Mouse (Mus musculus) thymus, postnatal 36 days (tissue): ENCODE data around the gene Tsc2.

Experiments used
- DNase-seq, 2 experiments: peaks; one replicate each; pipeline ENCODE4 v3.0.0; 2022; ENCODE audit warnings: mixed read lengths in 2 of 2

The Tsc2 gene

DNA sequence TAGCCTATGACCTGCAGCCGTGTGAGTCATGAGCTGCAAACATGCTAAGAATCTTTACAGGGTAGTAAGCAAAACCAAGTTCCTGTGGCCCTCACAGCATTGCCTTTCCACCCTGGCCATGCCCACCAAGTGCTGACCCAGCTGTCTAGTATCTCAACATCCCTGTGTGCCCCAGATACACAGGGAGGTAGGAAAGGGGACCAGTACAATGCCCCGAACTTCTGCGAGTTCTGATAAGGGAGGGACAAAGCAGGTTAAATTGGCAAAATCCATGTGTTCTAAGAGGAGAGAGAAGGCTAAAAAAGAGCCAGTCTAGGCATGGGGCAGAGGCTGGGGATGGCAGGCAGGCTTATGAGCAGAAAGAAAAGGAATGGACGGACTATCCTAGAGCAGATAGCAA lies 24.1 kb downstream of the Tsc2 start:
- no peak for DNase-seq

DNA sequence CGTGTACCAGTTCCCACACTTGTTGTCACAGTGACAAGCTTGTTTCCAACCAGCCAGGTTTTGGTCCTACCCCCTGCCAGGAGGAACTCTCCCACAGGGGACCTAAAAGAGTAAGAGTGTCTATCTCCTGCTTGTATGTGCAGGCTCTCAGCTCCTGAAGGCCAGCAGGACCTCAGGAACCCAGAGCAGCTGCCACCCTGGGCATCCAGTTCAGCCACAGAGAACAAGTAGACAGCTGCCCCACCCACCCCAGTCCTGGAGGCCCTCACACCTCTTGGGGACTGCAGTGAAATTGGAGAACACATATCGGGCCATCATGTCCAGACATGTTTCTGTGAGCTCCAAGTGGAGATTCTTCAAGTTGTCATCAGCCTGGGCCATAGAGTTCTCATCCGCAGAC lies 27.9 kb downstream of the Tsc2 start:
- no peak for DNase-seq

DNA sequence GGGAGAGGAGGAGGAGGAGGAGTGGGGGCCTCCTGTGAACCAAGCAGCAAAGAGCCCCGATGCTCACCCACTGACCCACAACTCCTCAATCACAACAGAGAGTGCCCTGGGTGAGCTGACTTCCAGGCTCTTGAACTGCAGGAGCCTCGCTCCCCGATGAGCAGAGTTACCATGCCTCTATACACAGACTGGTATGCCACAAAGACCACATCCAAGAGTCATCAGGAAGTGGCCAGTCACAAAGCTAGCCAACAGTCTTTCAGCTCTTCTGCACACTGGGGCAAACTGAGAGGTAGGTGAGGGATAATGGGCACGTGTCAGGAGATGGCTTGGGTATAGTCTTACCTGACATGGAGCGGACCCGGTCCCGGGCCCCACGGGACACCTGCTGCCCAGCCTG lies 28.5 kb downstream of the Tsc2 start:
- DNase-seq, result no peak

DNA sequence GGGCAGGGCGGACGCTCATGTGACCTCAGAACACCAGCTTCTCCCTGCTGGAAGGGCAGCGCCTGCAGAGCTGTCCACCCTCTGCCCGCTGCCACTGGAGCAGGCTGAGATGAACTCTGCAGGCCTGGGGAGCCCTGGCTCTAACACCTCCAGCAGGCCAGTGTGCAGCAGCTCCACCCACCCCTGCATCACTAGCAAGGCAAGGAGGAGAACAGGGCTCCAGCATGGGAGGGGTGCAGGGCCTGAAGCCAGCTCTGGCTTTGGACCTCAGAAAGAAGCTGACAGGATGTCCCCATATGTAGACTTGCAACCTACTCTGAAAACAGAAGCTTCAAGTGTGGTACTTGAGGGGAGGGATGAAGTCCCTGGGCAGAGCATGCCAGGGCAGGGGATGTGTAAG lies 31.9 kb downstream of the Tsc2 start:
- DNase-seq, result no peak

DNA sequence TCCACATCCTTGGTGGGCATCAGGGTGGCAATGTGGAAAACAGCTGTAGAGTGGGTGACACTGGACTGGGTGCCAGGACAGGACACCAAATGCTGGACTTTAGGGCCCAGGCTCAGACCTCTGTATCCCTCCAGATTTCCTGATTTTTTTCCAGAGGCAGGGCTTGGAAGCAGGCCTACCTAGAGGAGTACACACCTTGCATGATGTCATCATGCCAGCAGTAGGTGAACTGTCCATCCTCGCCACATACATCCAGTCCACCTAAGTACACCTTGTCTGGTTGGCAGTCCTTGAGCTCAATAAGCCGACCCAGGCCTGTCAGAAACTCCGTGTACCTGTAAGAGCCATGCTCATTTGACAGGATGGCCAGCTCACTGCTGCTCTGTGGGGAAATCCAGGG lies 34.4 kb downstream of the Tsc2 start:
- DNase-seq, result no peak

DNA sequence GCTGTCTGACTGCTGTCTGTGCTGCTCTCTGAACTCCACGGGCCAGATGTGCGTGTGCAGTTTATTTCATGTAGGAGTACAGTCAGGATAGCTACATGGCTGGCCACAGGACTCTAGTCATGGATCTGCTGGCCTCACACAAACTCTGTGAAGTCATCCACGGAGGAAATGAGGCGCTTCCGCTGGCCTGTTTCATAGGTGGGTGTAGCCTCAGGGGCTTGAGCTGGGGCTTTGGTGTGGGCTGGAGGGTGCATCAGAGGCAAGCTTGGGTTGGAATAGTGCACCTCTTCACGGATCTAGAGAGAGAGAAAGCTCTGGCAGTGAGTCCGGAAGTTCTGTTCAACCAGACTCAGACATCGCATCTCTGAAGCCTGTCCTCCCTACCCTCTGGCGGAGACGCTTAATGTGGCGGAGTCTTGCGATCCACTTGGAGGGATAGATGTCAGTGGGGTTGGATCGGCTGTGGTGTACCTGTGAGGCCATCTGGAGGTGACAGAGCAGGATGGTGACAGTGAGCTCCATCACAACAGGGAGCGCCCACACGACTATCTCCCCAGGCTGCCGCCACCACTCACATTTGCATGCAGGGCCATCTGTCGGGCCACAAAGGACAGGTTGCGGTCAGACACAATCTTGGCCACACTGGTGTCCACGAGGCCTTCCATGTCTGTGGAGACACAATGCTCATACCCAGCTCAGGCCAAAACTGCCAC lies 35.8 kb downstream of the Tsc2 start:
- no peak for DNase-seq

DNA sequence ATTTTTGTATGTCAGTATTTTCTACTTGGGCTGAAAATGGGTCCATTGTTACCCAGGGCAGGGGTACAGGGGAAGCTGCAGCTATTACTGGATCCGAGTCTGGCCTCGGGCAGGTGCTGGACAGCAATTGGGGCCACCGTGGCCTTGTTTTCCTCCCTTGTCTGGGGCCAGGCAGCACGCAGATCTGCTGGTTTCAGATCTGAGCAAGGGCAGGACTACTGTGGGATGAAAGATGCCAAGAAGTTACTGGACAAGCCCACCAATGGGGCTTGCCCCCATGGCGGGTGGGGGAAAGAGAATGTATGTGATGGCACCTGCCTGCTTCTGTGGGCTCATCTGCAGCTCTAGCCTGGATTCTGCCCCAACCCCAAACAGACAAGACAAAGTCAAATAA lies 36.4 kb downstream of the Tsc2 start:
- DNase-seq, result no peak

DNA sequence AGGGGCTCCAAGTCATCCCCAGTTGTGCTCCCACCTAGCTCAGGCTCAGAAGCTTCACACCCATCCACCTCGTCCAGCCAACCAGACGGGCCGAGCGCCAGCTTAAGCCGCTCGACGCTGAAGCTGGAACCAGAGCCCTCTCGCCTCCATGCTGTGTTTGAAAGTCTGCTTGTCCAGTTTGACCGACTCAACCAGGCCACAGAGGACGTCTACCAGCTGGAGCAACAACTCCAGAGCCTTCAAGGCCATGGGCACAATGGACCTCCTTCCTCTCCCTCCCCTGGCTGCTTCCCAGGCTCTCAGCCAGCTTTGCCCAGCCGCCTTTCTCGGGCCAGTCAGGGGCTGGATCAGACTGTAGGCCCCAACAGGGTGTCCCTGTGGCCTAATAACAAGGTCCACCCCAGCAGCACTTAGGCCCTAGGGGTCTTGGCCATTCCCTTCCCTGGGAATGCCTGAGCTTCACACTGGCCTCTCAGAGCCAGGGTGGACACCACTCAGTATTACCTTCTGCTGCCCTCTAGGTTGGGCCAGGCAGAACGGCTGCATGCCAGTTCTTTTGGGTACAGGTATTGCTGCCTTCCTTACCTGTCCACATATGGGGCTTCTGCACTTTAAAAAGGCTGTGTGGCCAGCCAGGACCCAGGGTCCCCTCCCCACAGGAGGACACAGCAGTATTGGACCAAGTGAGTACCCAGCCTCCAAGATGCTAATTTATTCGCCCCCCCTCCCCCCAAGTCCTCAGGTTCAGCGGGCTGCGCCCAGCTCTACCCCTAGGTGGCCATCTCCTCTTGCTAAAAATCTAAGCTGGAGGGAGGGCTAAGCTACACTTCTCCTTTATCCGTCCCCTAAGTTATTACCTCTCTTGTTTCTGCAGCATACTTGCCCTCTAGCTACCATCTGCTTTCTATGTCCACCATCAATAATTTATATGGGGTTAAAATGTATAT lies 37.0 kb downstream of the Tsc2 start:
- DNase-seq, result no peak

DNA sequence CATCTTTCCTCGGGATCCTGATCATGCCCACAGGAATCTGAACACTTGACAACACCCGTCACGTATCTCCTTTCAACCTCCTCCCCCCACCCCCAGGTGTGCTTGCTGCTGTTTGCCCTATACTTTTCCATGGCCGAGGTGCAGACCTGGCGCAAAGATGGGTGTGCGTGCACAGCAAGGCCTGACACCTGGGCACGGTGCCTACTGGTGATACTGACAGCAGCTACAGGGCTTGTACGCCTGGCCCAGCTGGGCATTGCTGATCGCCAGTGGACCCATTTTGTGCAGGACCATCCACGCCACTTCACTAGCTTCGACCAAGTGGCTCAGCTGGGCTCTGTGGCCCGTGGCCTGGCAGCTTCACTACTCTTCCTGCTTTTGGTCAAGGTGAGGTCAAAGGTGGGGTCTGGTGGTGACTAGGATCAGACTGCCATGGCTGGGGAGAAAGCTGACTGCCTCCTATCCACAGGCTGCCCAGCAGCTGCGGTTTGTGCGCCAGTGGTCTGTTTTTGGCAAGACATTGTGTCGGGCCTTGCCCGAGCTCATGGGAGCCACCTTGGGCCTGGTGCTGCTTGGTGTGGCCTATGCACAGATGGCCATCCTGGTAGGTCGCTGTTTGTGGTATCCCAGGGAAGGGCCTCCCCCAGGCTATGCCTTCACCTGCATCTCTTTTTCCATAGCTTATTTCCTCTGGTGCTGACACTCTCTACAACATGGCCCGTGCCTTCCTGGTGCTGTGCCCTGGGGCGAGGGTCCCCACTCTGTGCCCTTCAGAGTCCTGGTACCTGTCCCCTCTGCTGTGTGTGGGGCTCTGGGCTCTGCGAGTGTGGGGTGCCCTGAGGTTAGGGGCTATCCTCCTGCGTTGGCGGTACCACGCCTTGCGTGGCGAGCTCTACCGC lies 38.2 kb downstream of the Tsc2 start:
- DNase-seq, result no peak

DNA sequence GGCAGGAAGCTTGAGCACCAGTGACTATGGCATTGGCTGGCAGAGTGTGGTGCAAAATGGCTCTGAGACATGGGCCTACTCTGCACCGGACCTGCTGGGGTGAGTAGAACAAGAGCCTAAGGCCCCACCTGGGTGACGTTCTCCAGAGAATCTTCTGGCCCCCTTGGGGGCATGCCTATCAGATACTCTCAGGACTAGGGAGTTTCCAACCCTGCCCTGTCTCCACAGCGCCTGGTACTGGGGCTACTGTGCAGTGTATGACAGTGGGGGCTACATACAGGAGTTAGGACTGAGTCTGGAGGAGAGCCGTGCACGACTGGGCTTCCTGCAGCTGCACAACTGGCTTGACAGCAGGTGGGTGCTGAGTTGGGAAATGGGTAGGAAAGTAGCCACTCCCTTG lies 39.2 kb downstream of the Tsc2 start:
- DNase-seq, result no peak

DNA sequence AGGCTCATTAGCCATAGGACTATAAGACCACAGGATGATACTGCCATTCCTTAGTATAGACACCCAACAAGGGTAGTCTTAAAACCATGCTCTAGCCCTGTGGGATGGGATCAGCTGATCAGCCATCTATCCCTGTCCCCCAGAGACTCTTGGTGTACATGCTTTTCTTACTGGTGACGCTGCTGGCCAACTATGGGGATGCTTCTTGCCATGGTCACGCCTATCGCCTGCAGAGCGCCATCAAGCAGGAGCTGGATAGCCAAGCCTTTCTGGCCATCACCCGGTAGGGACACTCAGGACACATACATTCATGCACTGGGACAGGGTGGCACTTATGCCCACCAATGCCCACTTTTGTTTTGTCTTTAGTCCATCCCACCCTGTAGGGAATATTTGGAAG lies 40.7 kb downstream of the Tsc2 start:
- DNase-seq, result no peak

DNA sequence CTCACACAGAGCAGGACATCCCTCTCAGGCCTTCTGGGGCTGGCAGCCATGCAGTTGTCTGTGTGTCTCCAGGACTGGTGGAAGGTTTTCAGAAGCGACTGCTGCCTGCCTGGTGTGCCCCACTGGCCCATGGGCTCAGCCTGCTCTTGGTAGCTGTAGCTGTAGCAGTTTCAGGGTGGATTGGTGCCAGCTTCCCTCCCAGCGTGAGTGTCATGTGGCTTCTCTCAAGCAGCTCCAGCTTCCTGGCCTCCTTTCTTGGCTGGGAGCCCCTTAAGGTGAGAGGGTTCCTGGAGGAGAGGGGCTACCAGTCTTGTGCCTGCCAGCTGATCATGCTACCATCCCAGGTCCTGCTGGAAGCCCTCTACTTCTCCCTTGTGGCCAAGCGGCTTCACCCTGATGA lies 41.5 kb downstream of the Tsc2 start:
- no peak for DNase-seq

DNA sequence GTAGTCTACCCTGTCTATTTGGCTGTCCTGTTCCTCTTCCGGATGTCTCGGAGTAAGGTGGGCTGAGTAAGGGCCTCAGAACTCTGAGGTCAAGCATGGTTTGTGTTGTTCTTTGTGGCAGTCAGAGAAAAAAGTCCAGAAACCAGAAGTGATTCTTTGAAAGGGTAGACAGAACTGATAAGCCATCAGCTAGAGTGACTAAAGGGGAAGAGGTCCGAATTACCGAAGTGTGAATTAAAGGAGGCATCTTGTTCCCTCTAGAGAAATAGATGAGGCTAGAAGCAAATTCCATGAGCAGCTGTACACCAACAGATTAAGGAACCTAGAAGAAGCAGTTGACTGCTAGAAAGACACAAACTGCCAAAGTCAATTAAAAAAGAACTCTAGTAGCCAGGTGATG lies 45.9 kb downstream of the Tsc2 start:
- DNase-seq, result no peak

DNA sequence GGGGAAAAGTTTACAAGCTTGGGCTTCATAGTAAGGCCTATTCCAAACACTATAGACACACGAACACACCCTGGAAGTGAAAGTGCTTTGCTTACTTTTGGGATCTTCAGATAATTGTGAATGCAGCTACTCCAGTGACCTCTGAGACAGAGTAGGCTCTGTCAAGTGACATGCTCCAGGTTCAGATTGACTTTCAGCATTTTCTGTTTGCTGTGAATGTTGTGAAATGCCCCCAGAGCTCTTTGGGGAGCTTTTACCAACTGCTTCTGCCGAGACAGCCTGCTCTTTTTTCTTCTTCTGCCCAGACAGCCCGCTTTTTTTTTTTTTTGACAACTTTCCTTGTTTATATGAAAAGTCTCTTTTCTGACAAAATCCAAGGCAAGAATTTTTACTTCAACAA lies 47.9 kb downstream of the Tsc2 start:
- DNase-seq, result no peak

DNA sequence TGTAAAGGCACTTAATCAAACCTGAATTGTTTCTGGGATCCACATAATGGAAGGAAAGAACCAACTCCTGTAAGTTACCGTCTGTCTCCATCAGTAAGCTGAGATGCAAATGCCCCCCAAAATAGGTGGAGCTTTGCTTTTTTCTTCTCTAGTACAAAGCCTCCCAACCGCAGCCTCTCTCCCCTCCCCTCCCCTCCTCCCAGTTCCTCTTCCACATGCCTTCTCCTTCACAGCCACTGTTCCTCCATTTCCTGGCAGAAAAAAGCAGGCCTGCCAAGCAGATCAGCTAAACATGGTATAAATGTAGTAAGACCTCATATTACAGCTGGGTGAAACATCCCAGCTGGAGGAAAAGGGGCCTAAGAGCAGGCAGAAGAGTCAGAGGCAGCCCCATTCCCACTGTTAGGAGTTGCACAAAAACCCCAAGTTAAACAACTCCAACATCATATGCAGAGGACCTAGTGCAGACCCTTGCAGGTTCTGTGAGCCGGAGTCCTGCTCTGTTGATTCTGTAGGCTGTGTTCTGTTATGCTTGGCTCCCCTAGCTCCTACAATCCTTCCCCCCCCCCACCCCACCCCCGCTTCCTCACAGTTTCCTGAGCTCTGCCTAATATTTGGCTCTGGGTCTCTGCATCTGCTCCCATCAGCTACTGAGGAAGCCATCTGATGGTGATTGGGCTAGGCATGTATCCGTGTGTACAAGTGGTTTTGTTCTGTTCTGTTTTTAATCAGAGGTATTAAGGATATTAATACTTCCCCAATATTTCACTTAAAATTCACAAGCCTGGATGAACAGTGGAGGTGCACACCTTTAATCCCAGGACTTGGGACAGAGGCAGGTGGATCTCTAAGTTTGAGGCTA lies 48.6 kb downstream of the Tsc2 start:
- DNase-seq, result no peak

DNA sequence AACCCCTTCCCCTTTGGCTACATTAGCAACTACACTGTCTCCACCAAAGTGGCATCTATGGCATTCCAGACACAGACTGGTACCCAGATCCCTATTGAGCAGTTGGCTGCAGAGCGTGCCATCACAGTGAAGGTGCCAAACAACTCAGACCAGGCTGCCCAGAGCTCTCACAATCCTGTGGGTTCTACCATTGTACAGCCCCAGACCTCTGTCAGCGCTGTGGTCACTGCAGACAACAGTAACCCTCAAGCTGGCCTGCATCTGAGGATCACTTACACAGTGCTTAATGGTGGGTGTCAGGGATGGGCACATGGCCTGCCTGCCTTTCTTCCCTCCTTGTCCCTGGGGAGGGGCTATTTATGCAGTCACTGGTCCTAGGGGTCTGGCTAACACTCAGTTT lies 52.1 kb downstream of the Tsc2 start:
- DNase-seq, result no peak

DNA sequence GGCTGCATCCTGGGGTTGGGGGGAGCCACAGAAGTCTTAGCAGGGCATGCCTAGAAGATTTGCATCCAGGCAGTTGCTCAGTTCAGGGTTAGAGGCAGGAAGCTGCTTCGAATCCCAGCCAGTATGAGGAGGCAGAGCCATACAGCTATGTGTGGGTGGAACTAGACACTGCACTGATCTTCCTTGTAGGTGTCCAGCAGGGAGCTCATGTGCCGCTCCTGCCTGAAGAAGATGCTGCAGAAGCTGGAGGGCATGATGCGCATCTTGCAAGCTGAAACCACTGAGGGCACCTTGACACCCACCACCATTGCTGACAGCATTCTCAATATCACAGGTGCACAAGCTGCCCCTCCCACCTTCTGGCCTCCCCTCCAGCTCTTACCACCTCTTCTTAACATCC lies 52.9 kb downstream of the Tsc2 start:
- no peak for DNase-seq

DNA sequence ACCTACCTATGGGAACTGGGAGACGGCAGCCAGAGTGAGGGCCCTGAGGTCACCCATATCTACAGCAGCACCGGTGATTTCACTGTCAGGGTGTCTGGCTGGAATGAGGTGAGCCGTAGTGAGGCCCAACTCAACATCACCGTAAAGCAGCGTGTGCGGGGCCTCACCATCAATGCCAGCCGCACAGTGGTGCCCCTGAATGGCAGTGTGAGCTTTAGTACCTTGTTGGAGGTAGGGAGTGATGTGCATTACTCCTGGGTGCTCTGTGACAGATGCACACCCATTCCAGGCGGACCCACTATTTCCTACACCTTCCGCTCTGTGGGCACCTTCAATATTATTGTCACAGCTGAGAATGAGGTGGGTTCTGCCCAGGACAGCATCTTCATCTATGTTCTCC lies 58.6 kb downstream of the Tsc2 start:
- no peak for DNase-seq

DNA sequence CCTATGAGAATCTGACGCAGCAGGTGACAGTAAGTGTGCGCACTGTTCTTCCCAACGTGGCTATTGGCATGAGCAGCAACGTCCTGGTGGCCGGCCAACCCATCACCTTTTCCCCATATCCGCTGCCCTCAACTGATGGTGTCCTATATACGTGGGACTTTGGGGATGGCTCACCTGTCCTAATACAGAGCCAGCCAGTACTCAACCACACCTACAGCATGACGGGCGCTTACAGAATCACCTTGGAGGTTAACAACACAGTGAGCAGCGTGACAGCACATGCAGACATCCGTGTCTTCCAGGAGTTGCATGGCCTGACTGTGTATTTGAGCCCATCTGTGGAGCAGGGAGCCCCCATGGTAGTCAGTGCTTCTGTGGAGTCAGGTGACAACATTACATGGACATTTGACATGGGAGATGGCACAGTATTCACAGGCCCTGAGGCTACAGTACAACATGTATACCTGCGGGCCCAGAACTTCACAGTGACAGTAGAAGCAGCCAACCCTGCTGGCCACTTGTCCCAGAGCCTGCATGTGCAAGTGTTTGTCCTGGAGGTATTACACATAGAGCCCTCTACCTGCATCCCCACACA lies 59.7 kb downstream of the Tsc2 start:
- no peak for DNase-seq

DNA sequence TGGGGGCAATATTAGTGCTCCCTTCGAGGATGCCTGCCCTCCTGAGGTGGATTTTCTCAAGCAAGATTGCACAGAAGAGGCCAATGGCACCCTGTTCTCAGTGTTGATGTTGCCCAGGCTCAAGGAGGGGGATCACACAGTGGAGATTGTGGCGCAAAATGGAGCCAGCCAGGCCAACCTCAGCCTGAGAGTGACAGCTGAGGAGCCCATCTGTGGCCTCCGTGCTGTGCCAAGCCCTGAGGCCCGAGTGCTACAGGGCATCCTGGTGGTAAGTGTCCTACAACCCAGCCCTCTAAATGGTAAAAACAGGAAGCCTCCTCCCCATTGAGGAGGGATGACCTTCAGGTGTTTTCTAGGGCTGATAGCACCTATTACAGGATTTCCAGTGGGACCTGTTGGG lies 62.6 kb downstream of the Tsc2 start:
- no peak for DNase-seq

DNA sequence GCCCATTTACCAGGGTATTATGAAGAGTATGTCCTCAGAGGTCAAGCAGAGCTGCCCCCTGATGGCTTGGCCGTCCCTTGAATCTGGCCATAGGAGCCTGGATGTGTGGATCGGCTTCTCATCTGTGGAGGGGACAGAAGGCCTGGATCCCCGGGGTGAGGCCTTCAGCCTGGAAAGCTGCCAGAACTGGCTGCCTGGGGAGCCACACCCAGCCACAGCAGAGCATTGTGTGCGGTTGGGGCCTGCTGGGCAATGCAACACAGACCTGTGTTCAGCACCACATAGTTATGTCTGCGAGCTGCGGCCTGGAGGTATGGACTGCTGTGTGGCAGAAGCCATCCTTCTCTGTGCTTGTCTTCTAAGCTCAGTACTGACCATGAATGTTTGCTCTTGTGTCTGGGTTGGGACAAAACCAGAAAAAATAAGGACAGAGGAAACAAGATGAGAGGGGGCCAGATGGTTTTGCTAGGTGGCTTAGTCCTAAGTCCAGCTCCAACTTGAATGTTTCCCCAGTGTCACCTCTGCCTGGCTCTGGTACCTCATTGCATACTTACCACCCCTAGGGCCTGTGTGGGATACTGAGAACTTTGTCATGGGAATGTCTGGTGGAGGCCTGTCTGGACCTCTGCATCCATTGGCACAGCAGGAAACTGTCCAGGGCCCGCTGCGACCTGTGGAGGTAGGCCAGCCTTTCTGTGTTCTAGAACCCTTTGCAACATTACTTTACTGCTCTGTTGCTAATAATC lies 65.2 kb downstream of the Tsc2 start:
- DNase-seq, result no peak
